Mouse (Mus musculus) kidney, adult 2 months (tissue): Measurements from ENCODE around the gene Rpp25l.

Experiments used
- CTCF ChIP-seq: fragments of 200-500 bp; conservative IDR thresholded peaks from 2 replicates; pipeline ENCODE4 v1.5.1; 2011; ENCODE audit warnings: low read depth, mild to moderate bottlenecking, control low read depth, low read length, moderate library complexity, mixed read lengths; ENCODE audit not compliant: insufficient read depth, insufficient read length
- POLR2A ChIP-seq: fragments of 200-500 bp; IDR thresholded peaks from one replicate; pipeline ENCODE4 v1.6.1; 2011; ENCODE audit warnings: low read depth, low read length, control low read depth

GRCm38 (mm10) chr4:41759206-41759605, 45.9 kb upstream of the Rpp25l start:
- TF ChIP-seq CTCF (0 out of 2 replicates have a peak, but pooled peaks have one; percentile 17), POLR2A (no peak)
